Mouse (Mus musculus) embryonic facial prominence, embryonic 13.5 days (tissue): ENCODE measurements at regions not wholly inside any gene's neighbourhood (a gene's known extent, or its start where the extent isn't known, plus 50 kb on each side); places are given as distances from the start of the nearest gene placed in this dataset.

Experiments
- ATAC-seq: fragments of 200-750 bp; cut with Nextera tagmentation; 2 replicates; pipeline ENCODE4 v1.8.0; 2017; ENCODE audit warnings: low read depth; ENCODE audit not compliant: insufficient number of reproducible peaks, insufficient read depth, low FRiP score, low TSS enrichment
- H3K27ac ChIP-seq: fragments of 300-500 bp; sonication (generic); 2 replicates; pipeline ENCODE4 v1.5.1; 2015; ENCODE audit warnings: moderate library complexity, mild to moderate bottlenecking, inconsistent platforms
- H3K27me3 ChIP-seq: fragments of 300-500 bp; sonication (generic); 2 replicates; pipeline ENCODE4 v1.6.1; 2015; ENCODE audit warnings: mild to moderate bottlenecking, inconsistent platforms
- H3K36me3 ChIP-seq: fragments of 300-500 bp; sonication (generic); 2 replicates; pipeline ENCODE4 v1.6.1; 2015; ENCODE audit warnings: mild to moderate bottlenecking, inconsistent platforms
- H3K4me1 ChIP-seq: fragments of 300-500 bp; sonication (generic); 2 replicates; pipeline ENCODE4 v1.6.1; 2015; ENCODE audit warnings: inconsistent platforms
- H3K4me2 ChIP-seq: fragments of 300-500 bp; sonication (generic); 2 replicates; pipeline ENCODE4 v1.6.1; 2015; ENCODE audit warnings: moderate library complexity, mild to moderate bottlenecking, inconsistent platforms
- H3K4me3 ChIP-seq: fragments of 300-500 bp; sonication (generic); 2 replicates; pipeline ENCODE4 v1.5.1; 2015; ENCODE audit warnings: mild to moderate bottlenecking, inconsistent platforms
- H3K9ac ChIP-seq: fragments of 300-500 bp; sonication (generic); 2 replicates; pipeline ENCODE4 v1.6.1; 2015; ENCODE audit warnings: mild to moderate bottlenecking, inconsistent platforms
- H3K9me3 ChIP-seq: fragments of 300-500 bp; sonication (generic); 2 replicates; pipeline ENCODE4 v1.6.1; 2016; ENCODE audit warnings: inconsistent platforms
- WGBS: fragments of 180-500 bp; shearing (Covaris S2); methylation state at CpG from one replicate; pipeline ENCODE4 v1.1.7; 2015; ENCODE audit warnings: mixed read lengths; 5-methylcytosine and 5-hydroxymethylcytosine counted together

GRCm38 (mm10) chr11:18216762-18217161, 263.1 kb upstream of the Etaa1 start:
- Histone ChIP-seq H3K36me3 (no peaks in the 10 kb centered on the region), H3K9me3 (no peaks in the 10 kb centered on the region), H3K4me1 (no peaks in the 10 kb centered on the region), H3K4me3 (no peak overlapping the region), H3K4me2 (no peak overlapping the region), H3K27ac (no peak overlapping the region), H3K27me3 (no peaks in the 10 kb centered on the region), H3K9ac (no peak overlapping the region)
- 75% methylated on average over 4 of the region's 4 CpGs for WGBS
- ATAC-seq: no peak

- WGBS: 76% methylated on average over 2 of the region's 2 CpGs
These were observed 219.4 kb upstream of the Etaa1 start for GRCm38 (mm10) chr11:18173028-18173427.

GRCm38 (mm10) chr11:18171207-18171776, 217.6 kb upstream of the Etaa1 start:
- Histone ChIP-seq H3K27ac (no peak overlapping the region), H3K4me1 (no peaks in the 10 kb centered on the region), H3K27me3 (no peaks in the 10 kb centered on the region), H3K9me3 (no peaks in the 10 kb centered on the region), H3K4me3 (no peak overlapping the region), H3K9ac (no peak overlapping the region), H3K4me2 (no peak overlapping the region), H3K36me3 (no peaks in the 10 kb centered on the region)
- WGBS: 49% methylated on average over 2 of the region's 2 CpGs
- no peak for ATAC-seq

More at GRCm38 (mm10) chr11:18173028-18173427, 219.4 kb upstream of the Etaa1 start:
- ATAC-seq: no peak
- H3K4me2 ChIP-seq: no peak overlapping the region
- H3K36me3 ChIP-seq: no peaks in the 10 kb centered on the region
- no peaks in the 10 kb centered on the region for H3K27me3 ChIP-seq
- H3K27ac ChIP-seq: no peak overlapping the region
- no peaks in the 10 kb centered on the region for H3K4me1 ChIP-seq
- no peak overlapping the region for H3K4me3 ChIP-seq
- H3K9me3 ChIP-seq: no peaks in the 10 kb centered on the region
- no peak overlapping the region for H3K9ac ChIP-seq

- H3K9ac ChIP-seq: no peak overlapping the region
- H3K27ac ChIP-seq: no peak overlapping the region
- no peaks in the 10 kb centered on the region for H3K36me3 ChIP-seq
- no peaks in the 10 kb centered on the region for H3K27me3 ChIP-seq
- no peaks in the 10 kb centered on the region for H3K4me1 ChIP-seq
- H3K4me3 ChIP-seq: no peak overlapping the region
- ATAC-seq: no peak
- no peak overlapping the region for H3K4me2 ChIP-seq
- H3K9me3 ChIP-seq: no peaks in the 10 kb centered on the region
- 81% methylated on average over 4 of the region's 4 CpGs for WGBS
These were observed 212.1 kb upstream of the Etaa1 start for GRCm38 (mm10) chr11:18165609-18166347.

- 68% methylated on average over 2 of the region's 2 CpGs for WGBS
- ATAC-seq: no peak
These were observed 210.3 kb upstream of the Etaa1 start for GRCm38 (mm10) chr11:18164025-18164423.

GRCm38 (mm10) chr11:18163156-18164024, 209.7 kb upstream of the Etaa1 start:
- 78% methylated on average over 5 of the region's 5 CpGs for WGBS
- H3K27ac ChIP-seq: no peak overlapping the region
- no peak for ATAC-seq
- H3K9ac ChIP-seq: no peak overlapping the region
- H3K4me1 ChIP-seq: no peaks in the 10 kb centered on the region
- H3K4me3 ChIP-seq: no peak overlapping the region
- no peaks in the 10 kb centered on the region for H3K27me3 ChIP-seq
- H3K4me2 ChIP-seq: no peak overlapping the region
- H3K9me3 ChIP-seq: no peaks in the 10 kb centered on the region
- no peaks in the 10 kb centered on the region for H3K36me3 ChIP-seq

More at GRCm38 (mm10) chr11:18164025-18164423, 210.3 kb upstream of the Etaa1 start:
- H3K27me3 ChIP-seq: no peaks in the 10 kb centered on the region
- no peaks in the 10 kb centered on the region for H3K9me3 ChIP-seq
- H3K4me2 ChIP-seq: no peak overlapping the region
- no peak overlapping the region for H3K4me3 ChIP-seq
- no peaks in the 10 kb centered on the region for H3K36me3 ChIP-seq
- no peaks in the 10 kb centered on the region for H3K4me1 ChIP-seq
- no peak overlapping the region for H3K27ac ChIP-seq
- no peak overlapping the region for H3K9ac ChIP-seq

- H3K27me3 ChIP-seq: no peaks in the 10 kb centered on the region
- 82% methylated on average over 4 of the region's 4 CpGs for WGBS
- no peaks in the 10 kb centered on the region for H3K36me3 ChIP-seq
- no peak overlapping the region for H3K4me2 ChIP-seq
- H3K9ac ChIP-seq: no peak overlapping the region
- no peak overlapping the region for H3K4me3 ChIP-seq
- no peak for ATAC-seq
- no peaks in the 10 kb centered on the region for H3K4me1 ChIP-seq
- no peaks in the 10 kb centered on the region for H3K9me3 ChIP-seq
- no peak overlapping the region for H3K27ac ChIP-seq
These were observed 202.8 kb upstream of the Etaa1 start for GRCm38 (mm10) chr11:18156506-18156905.

- Histone ChIP-seq H3K4me3 (no peak overlapping the region), H3K36me3 (no peaks in the 10 kb centered on the region), H3K27me3 (no peaks in the 10 kb centered on the region), H3K4me1 (no peaks in the 10 kb centered on the region), H3K9ac (no peak overlapping the region), H3K9me3 (no peaks in the 10 kb centered on the region), H3K4me2 (no peak overlapping the region), H3K27ac (peak overlapping the region; percentile 33; the same call in 1 of the 2 replicates)
- ATAC-seq: no peak
- 20% methylated on average over 6 of the region's 6 CpGs for WGBS
These were observed 198.3 kb upstream of the Etaa1 start for GRCm38 (mm10) chr11:18151788-18152563.

- H3K9ac ChIP-seq: no peak overlapping the region
- H3K36me3 ChIP-seq: no peaks in the 10 kb centered on the region
- no peak for ATAC-seq
- no peak overlapping the region for H3K4me3 ChIP-seq
- H3K27ac ChIP-seq: no peak overlapping the region
- H3K4me2 ChIP-seq: no peak overlapping the region
- WGBS: 64% methylated on average over 4 of the region's 4 CpGs
- H3K9me3 ChIP-seq: no peaks in the 10 kb centered on the region
- H3K4me1 ChIP-seq: no peaks in the 10 kb centered on the region
- H3K27me3 ChIP-seq: no peaks in the 10 kb centered on the region
These were observed 197.7 kb upstream of the Etaa1 start for GRCm38 (mm10) chr11:18151369-18151768.

GRCm38 (mm10) chr11:18127488-18127887, 173.8 kb upstream of the Etaa1 start:
- no peak overlapping the region for H3K9ac ChIP-seq
- 67% methylated on average over 5 of the region's 5 CpGs for WGBS
- H3K36me3 ChIP-seq: no peaks in the 10 kb centered on the region
- no peak overlapping the region for H3K4me2 ChIP-seq
- no peaks in the 10 kb centered on the region for H3K27me3 ChIP-seq
- no peak for ATAC-seq
- no peaks in the 10 kb centered on the region for H3K9me3 ChIP-seq
- H3K27ac ChIP-seq: no peak overlapping the region
- H3K4me3 ChIP-seq: no peak overlapping the region
- no peaks in the 10 kb centered on the region for H3K4me1 ChIP-seq

- H3K27ac ChIP-seq: no peak overlapping the region
- H3K36me3 ChIP-seq: no peaks in the 10 kb centered on the region
- no peak overlapping the region for H3K9ac ChIP-seq
- no peak for ATAC-seq
- no peaks in the 10 kb centered on the region for H3K9me3 ChIP-seq
- WGBS: 86% methylated on average over 6 of the region's 6 CpGs
- H3K4me3 ChIP-seq: no peak overlapping the region
- H3K4me2 ChIP-seq: no peak overlapping the region
- no peaks in the 10 kb centered on the region for H3K27me3 ChIP-seq
- H3K4me1 ChIP-seq: no peaks in the 10 kb centered on the region
These were observed 169.4 kb upstream of the Etaa1 start for GRCm38 (mm10) chr11:18123031-18123430.
